Mouse (Mus musculus) G1E (cell line): ENCODE measurements around the gene Bmp2k. TPM values are rescaled to one million over a fixed set of nuclear protein-coding genes. Genes with fewer than 3 reads are reported as not detected.

Experiments used
- ATAC-seq: 2 replicates; pipeline ENCODE4 v1.8.0; 2016; ENCODE audit warnings: mild to moderate bottlenecking; ENCODE audit not compliant: insufficient number of reproducible peaks, poor library complexity, low FRiP score, severe bottlenecking; ENCODE audit errors: extremely low read depth
- DNase-seq: peaks from one replicate; pipeline ENCODE4 v3.0.0; 2012; ENCODE audit warnings: low spot score
- H3K27me3 ChIP-seq: 2 replicates; pipeline ENCODE4 v1.6.1; 2012; ENCODE audit warnings: mild to moderate bottlenecking, low read length, inconsistent platforms; ENCODE audit not compliant: insufficient read depth
- H3K36me3 ChIP-seq: replicated peaks from 2 replicates; pipeline ENCODE3; 2012; ENCODE audit warnings: mild to moderate bottlenecking, inconsistent platforms
- H3K4me1 ChIP-seq: 2 replicates; pipeline ENCODE4 v1.6.1; 2012; ENCODE audit warnings: low read depth, low read length, inconsistent platforms, mixed read lengths; ENCODE audit not compliant: insufficient read depth
- H3K4me3 ChIP-seq: 2 replicates; pipeline ENCODE4 v1.5.1; 2012; ENCODE audit warnings: low read depth, mild to moderate bottlenecking, inconsistent platforms, low read length, moderate library complexity, mixed read lengths
- H3K9me3 ChIP-seq: replicated peaks from 2 replicates; pipeline ENCODE4 v1.6.1; 2012; ENCODE audit warnings: inconsistent platforms
- CTCF ChIP-seq: IDR thresholded peaks from 2 replicates; pipeline ENCODE4 v1.5.1; 2012; ENCODE audit warnings: low read depth, low read length, inconsistent platforms, mixed read lengths
- GATA1 ChIP-seq: IDR thresholded peaks from 2 replicates; pipeline ENCODE4 v1.6.1; 2012; ENCODE audit warnings: borderline replicate concordance, low read length, inconsistent platforms, mixed read lengths
- GATA2 ChIP-seq: IDR thresholded peaks from 2 replicates; pipeline ENCODE4 v1.6.1; 2012; ENCODE audit warnings: low read depth, low read length, inconsistent platforms, borderline replicate concordance
- POLR2AphosphoS5 ChIP-seq: IDR thresholded peaks from 2 replicates; pipeline ENCODE4 v1.6.1; 2012; ENCODE audit warnings: low read depth, low read length, inconsistent platforms; ENCODE audit not compliant: insufficient replicate concordance
- TAL1 ChIP-seq: conservative IDR thresholded peaks from 2 replicates; pipeline ENCODE4 v1.6.1; 2012; ENCODE audit warnings: low read depth, low read length, inconsistent platforms, mixed read lengths
- polyA plus RNA-seq: library from polyadenylated mRNA; stranded (reverse); fragments of >175 nt; gene quantifications from 2 replicates; pipeline ENCODE4 v1.2.3, GENCODE M21; 2012
- total RNA-seq, 2 experiments: library from RNA; stranded (forward) in 1 of 2; stranded (reverse) in 1 of 2; fragments of 200-1000 nt in 1 of 2; fragments of >200 nt in 1 of 2; fragmentation: Nextera tagmentation in 1 of 2; gene quantifications; 2 replicates each; pipeline ENCODE4 v1.2.3; 2014 to 2017

Gene Bmp2k
- total and polyA plus RNA-seq, 3 experiments: 52.6 to 944 (median 380) TPM

GRCm38 (mm10) chr5:96998566-96998907 lies 1.0 kb downstream of the Bmp2k start:
- Histone ChIP-seq H3K27me3 (no peaks in the 10 kb centered on the region), H3K4me3 (peak overlapping the region; percentile 90), H3K4me1 (peaks cover 50% of the 10 kb centered on the region), H3K9me3 (no peaks in the 10 kb centered on the region), H3K36me3 (peaks cover 34% of the 10 kb centered on the region)
- no peak for ATAC-seq
- TF ChIP-seq POLR2AphosphoS5: no peak
- TF ChIP-seq TAL1: no peak
- TF ChIP-seq GATA1: no peak
- TF ChIP-seq GATA2: no peak
- TF ChIP-seq CTCF: no peak
- DNase-seq: no peak

DNA sequence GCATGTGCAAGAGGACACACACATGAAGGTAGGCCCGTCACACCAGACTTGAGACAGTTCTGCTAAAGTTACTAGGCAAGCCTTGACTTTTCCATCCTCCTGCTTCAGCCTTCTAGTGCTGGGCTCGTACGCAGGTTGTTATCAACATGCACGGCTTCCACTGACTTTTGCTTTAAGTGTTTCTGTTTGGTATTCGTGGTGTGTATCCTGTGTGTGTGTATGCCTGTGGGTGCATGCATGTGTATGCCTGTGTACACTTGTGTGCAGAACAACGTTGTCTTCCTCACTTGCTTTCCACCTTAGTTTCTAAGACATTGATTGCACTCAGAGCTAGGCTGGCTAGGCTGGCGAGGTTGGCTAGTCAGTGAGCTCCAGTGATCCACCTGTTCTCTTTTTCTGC lies 2.1 kb downstream of the Bmp2k start:
- H3K4me3 ChIP-seq: peak overlapping the region; percentile 90
- DNase-seq: no peak
- no peaks in the 10 kb centered on the region for H3K27me3 ChIP-seq
- no peak for ATAC-seq
- no peaks in the 10 kb centered on the region for H3K9me3 ChIP-seq
- TF ChIP-seq TAL1: no peak
- TF ChIP-seq GATA1: no peak
- no peak for TF ChIP-seq POLR2AphosphoS5
- TF ChIP-seq CTCF: no peak
- no peak for TF ChIP-seq GATA2
- peaks cover 47% of the 10 kb centered on the region for H3K4me1 ChIP-seq
- peaks cover 40% of the 10 kb centered on the region for H3K36me3 ChIP-seq

DNA sequence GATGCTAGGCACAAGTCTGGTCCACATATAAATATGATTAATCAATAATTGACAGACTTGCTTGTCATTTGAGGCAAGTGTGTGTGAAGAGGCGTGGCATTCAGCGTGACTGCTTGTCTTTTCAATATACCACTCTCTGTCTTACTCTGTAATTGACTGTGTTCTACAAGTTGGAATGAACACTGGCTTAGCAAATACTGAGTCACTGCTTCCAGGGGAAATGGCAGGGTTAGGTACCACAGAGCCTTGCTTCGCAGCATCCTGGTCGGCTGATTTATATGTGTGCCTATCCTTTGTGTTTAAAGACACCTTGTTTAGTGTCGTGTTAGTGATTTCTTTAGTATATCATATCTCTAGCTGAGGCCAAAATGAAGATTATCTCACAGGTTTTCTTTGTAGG lies 3.0 kb downstream of the Bmp2k start:
- no peak for TF ChIP-seq TAL1
- TF ChIP-seq GATA1: no peak
- no peak for TF ChIP-seq CTCF
- TF ChIP-seq GATA2: no peak
- TF ChIP-seq POLR2AphosphoS5: no peak
- ATAC-seq (no peak), DNase-seq (no peak)
- Histone ChIP-seq H3K4me1 (peaks cover 47% of the 10 kb centered on the region), H3K27me3 (no peaks in the 10 kb centered on the region), H3K9me3 (no peaks in the 10 kb centered on the region), H3K4me3 (peak overlapping the region; percentile 90), H3K36me3 (peaks cover 45% of the 10 kb centered on the region)

GRCm38 (mm10) chr5:97001153-97001552 lies 3.7 kb downstream of the Bmp2k start:
- peak overlapping the region; percentile 90 for H3K4me3 ChIP-seq
- no peaks in the 10 kb centered on the region for H3K9me3 ChIP-seq
- H3K27me3 ChIP-seq: no peaks in the 10 kb centered on the region
- H3K36me3 ChIP-seq: peaks cover 47% of the 10 kb centered on the region
- peaks cover 47% of the 10 kb centered on the region for H3K4me1 ChIP-seq
- no peak for ATAC-seq
- no peak for DNase-seq
- TF ChIP-seq GATA1 (no peak), TAL1 (no peak), POLR2AphosphoS5 (peak; percentile 23; the same call in 1 of the 2 replicates), GATA2 (no peak), CTCF (no peak)

- H3K4me1 ChIP-seq: peaks cover 47% of the 10 kb centered on the region
- H3K36me3 ChIP-seq: peaks cover 47% of the 10 kb centered on the region
- no peak for TF ChIP-seq GATA2
- no peak for TF ChIP-seq GATA1
- no peak for TF ChIP-seq POLR2AphosphoS5
- TF ChIP-seq CTCF: no peak
- TF ChIP-seq TAL1: no peak
- no peaks in the 10 kb centered on the region for H3K27me3 ChIP-seq
- no peak for ATAC-seq
- H3K4me3 ChIP-seq: peak overlapping the region; percentile 90
- DNase-seq: no peak
- H3K9me3 ChIP-seq: no peaks in the 10 kb centered on the region
Measured at GRCm38 (mm10) chr5:97001571-97001970, 4.1 kb downstream of the Bmp2k start.

GRCm38 (mm10) chr5:97002336-97002735 lies 4.8 kb downstream of the Bmp2k start:
- H3K4me1 ChIP-seq: peaks cover 49% of the 10 kb centered on the region
- ATAC-seq (no peak), DNase-seq (no peak)
- no peak for TF ChIP-seq CTCF
- TF ChIP-seq POLR2AphosphoS5: no peak
- no peak for TF ChIP-seq TAL1
- no peak for TF ChIP-seq GATA1
- no peak for TF ChIP-seq GATA2
- no peaks in the 10 kb centered on the region for H3K9me3 ChIP-seq
- H3K27me3 ChIP-seq: no peaks in the 10 kb centered on the region
- H3K4me3 ChIP-seq: peak overlapping the region; percentile 90
- H3K36me3 ChIP-seq: peaks cover 47% of the 10 kb centered on the region

- Histone ChIP-seq H3K4me3 (peak overlapping the region; percentile 90), H3K4me1 (peaks cover 55% of the 10 kb centered on the region), H3K9me3 (no peaks in the 10 kb centered on the region), H3K27me3 (no peaks in the 10 kb centered on the region), H3K36me3 (peaks cover 49% of the 10 kb centered on the region)
- TF ChIP-seq POLR2AphosphoS5 (no peak), TAL1 (no peak), GATA2 (no peak), GATA1 (no peak), CTCF (no peak)
- peak; percentile 11 for ATAC-seq
- no peak for DNase-seq
Measured at GRCm38 (mm10) chr5:97002937-97003336, 5.4 kb downstream of the Bmp2k start.
